Mouse (Mus musculus) liver, embryonic 13.5 days (tissue): Measurements from ENCODE around the gene Iltifb. TPM values are rescaled to one million over a fixed set of nuclear protein-coding genes. Genes with fewer than 3 reads are reported as not detected.
"Not testable (repeated sequence)": the region's sequence is repeated elsewhere in the genome, so short reads cannot be mapped to it uniquely, and the experiment has no call there.

Experiments used
- ATAC-seq: fragments of 200-750 bp; cut with Nextera tagmentation; 2 replicates; pipeline ENCODE4 v1.8.0; 2017; ENCODE audit warnings: low read depth, mild to moderate bottlenecking, moderate number of reproducible peaks, moderate library complexity
- DNase-seq: peaks from one replicate; pipeline ENCODE4 v3.0.0; 2022
- H3K27ac ChIP-seq: fragments of 300-500 bp; sonication (generic); 2 replicates; pipeline ENCODE4 v1.5.1; 2015; ENCODE audit warnings: moderate library complexity, mild to moderate bottlenecking, inconsistent platforms
- H3K27me3 ChIP-seq: fragments of 300-500 bp; sonication (generic); 2 replicates; pipeline ENCODE4 v1.6.1; 2015; ENCODE audit warnings: mild to moderate bottlenecking, inconsistent platforms
- H3K36me3 ChIP-seq: fragments of 300-500 bp; sonication (generic); 2 replicates; pipeline ENCODE4 v1.6.1; 2015; ENCODE audit warnings: mild to moderate bottlenecking, inconsistent platforms
- H3K4me1 ChIP-seq: fragments of 300-500 bp; sonication (generic); replicated peaks from 2 replicates; pipeline ENCODE4 v1.6.1; 2015; ENCODE audit warnings: inconsistent platforms
- H3K4me2 ChIP-seq: fragments of 300-500 bp; sonication (generic); 2 replicates; pipeline ENCODE4 v1.6.1; 2015; ENCODE audit warnings: inconsistent platforms, mild to moderate bottlenecking, moderate library complexity
- H3K4me3 ChIP-seq: fragments of 300-500 bp; sonication (generic); replicated peaks from 2 replicates; pipeline ENCODE4 v1.5.1; 2015; ENCODE audit warnings: mild to moderate bottlenecking, inconsistent platforms
- H3K9ac ChIP-seq: fragments of 300-500 bp; sonication (generic); 2 replicates; pipeline ENCODE4 v1.6.1; 2015; ENCODE audit warnings: mild to moderate bottlenecking, inconsistent platforms
- H3K9me3 ChIP-seq: fragments of 300-500 bp; sonication (generic); replicated peaks from 2 replicates; pipeline ENCODE4 v1.6.1; 2016; ENCODE audit warnings: inconsistent platforms
- WGBS: fragments of 180-500 bp; shearing (Covaris S2); methylation state at CpG from one replicate; pipeline ENCODE4 v1.1.7; 2015; ENCODE audit not compliant: insufficient replicate concordance; 5-methylcytosine and 5-hydroxymethylcytosine counted together
- polyA plus RNA-seq: library from polyadenylated mRNA; unstranded; fragments of >200 nt; fragmentation: Nextera tagmentation; extraction: Ambion mirVana; gene quantifications from 2 replicates; pipeline ENCODE4 v1.2.1, GENCODE M21; 2015

Iltifb gene
- polyA plus RNA-seq, 1 experiment from 2014 or later = not detected

- H3K36me3 ChIP-seq = not testable (repeated sequence)
- WGBS = no CpG with 5 or more reads among the region's 13 CpGs
Observed at GRCm38 (mm10) chr10:118258388-118258787, 36.5 kb downstream of the Iltifb start, which contains the start of gene Gm32802. Gm32802 (plus strand) TSS chr10:118258688.

GRCm38 (mm10) chr10:118250852-118251295 is 44.0 kb downstream of the Iltifb start:
- WGBS = 55% methylated on average over 10 of the region's 10 CpGs
- Histone ChIP-seq H3K27ac (no peak overlapping the region), H3K4me3 (no peak overlapping the region), H3K4me1 (no peaks in the 10 kb centered on the region), H3K27me3 (no peaks in the 10 kb centered on the region), H3K36me3 (no peaks in the 10 kb centered on the region), H3K9me3 (no peaks in the 10 kb centered on the region), H3K4me2 (no peak overlapping the region), H3K9ac (no peak overlapping the region)
- no peak for DNase-seq
- no peak for ATAC-seq

More at GRCm38 (mm10) chr10:118258388-118258787, 36.5 kb downstream of the Iltifb start, which contains the start of gene Gm32802:
- not testable (repeated sequence) for H3K9me3 ChIP-seq, ATAC-seq, H3K27ac ChIP-seq, H3K9ac ChIP-seq, H3K27me3 ChIP-seq, H3K4me1 ChIP-seq, H3K4me3 ChIP-seq, DNase-seq, H3K4me2 ChIP-seq

- not testable (repeated sequence) for H3K4me1 ChIP-seq, H3K9ac ChIP-seq, H3K4me3 ChIP-seq, H3K4me2 ChIP-seq, DNase-seq, H3K27ac ChIP-seq, H3K27me3 ChIP-seq, ATAC-seq, H3K36me3 ChIP-seq, H3K9me3 ChIP-seq
- WGBS = 74% methylated on average over 11 of the region's 11 CpGs
Observed at GRCm38 (mm10) chr10:118249006-118249595, 45.7 kb downstream of the Iltifb start.

GRCm38 (mm10) chr10:118240680-118241079 is 54.2 kb downstream of the Iltifb start, which contains the start of gene Gm32717:
Gm32717 (minus strand) TSS chr10:118240780.
- not testable (repeated sequence) for H3K9ac ChIP-seq, H3K9me3 ChIP-seq, DNase-seq, H3K27me3 ChIP-seq, H3K4me2 ChIP-seq, H3K4me1 ChIP-seq, ATAC-seq, H3K36me3 ChIP-seq, H3K27ac ChIP-seq, H3K4me3 ChIP-seq
- WGBS = no CpG with 5 or more reads among the region's 13 CpGs

Other genes starting within 250 kb of the Iltifb start
- gene Mdm1, start 153.2 kb downstream of the Iltifb start, polyA plus RNA-seq = 10.7 and 13.9 TPM in 2 replicates
- gene Il22, start 90.1 kb downstream of the Iltifb start, polyA plus RNA-seq = not detected in 2 replicates
- not detected in 2 replicates for gene Gm32717, start 54.3 kb downstream of the Iltifb start, polyA plus RNA-seq
- gene Gm32802, start 36.4 kb downstream of the Iltifb start, polyA plus RNA-seq = not detected in 2 replicates
- gene Gm9040, start 31.9 kb upstream of the Iltifb start, polyA plus RNA-seq = 0.08 TPM in 1 of 2 replicates, not detected in the other
- gene Gm9044, start 37.4 kb upstream of the Iltifb start, polyA plus RNA-seq = 0.08 TPM in 1 of 2 replicates, not detected in the other
- gene Gm9045, start 42.8 kb upstream of the Iltifb start, polyA plus RNA-seq = 0.07 TPM in 1 of 2 replicates, not detected in the other
- not detected in 2 replicates for gene Gm9046, start 48.2 kb upstream of the Iltifb start, polyA plus RNA-seq
- gene Gm9048, start 53.6 kb upstream of the Iltifb start, polyA plus RNA-seq = not detected in 2 replicates
- gene Gm9049, start 59.1 kb upstream of the Iltifb start, polyA plus RNA-seq = 0.07 TPM in 1 of 2 replicates, not detected in the other
- gene Ifng, start 146.0 kb upstream of the Iltifb start, polyA plus RNA-seq = not detected in 2 replicates